Mouse (Mus musculus) hindbrain, embryonic 10.5 days (tissue): Measurements from ENCODE around the gene Tnks2. TPM values are rescaled to one million over a fixed set of nuclear protein-coding genes. Genes with fewer than 3 reads are reported as not detected.
"Not testable (repeated sequence)": the region's sequence is repeated elsewhere in the genome, so short reads cannot be mapped to it uniquely, and the experiment has no call there.

Experiments used
- DNase-seq: peaks from one replicate; pipeline ENCODE4 v3.0.0-alpha.2; 2017; ENCODE audit warnings: low spot score
- H3K27ac ChIP-seq: fragments of 300-500 bp; sonication (generic); 2 replicates; pipeline ENCODE4 v1.5.1; 2016; ENCODE audit warnings: mild to moderate bottlenecking, moderate library complexity
- H3K27me3 ChIP-seq: fragments of 300-500 bp; sonication (generic); 2 replicates; pipeline ENCODE4 v1.6.1; 2016; ENCODE audit warnings: mild to moderate bottlenecking; ENCODE audit not compliant: poor library complexity, insufficient read depth, severe bottlenecking
- H3K36me3 ChIP-seq: fragments of 300-500 bp; sonication (generic); 2 replicates; pipeline ENCODE4 v1.6.1; 2016; ENCODE audit warnings: mild to moderate bottlenecking, moderate library complexity
- H3K4me1 ChIP-seq: fragments of 300-500 bp; sonication (generic); replicated peaks from 2 replicates; pipeline ENCODE4 v1.6.1; 2016; ENCODE audit warnings: mild to moderate bottlenecking
- H3K4me3 ChIP-seq: fragments of 300-500 bp; sonication (generic); 2 replicates; pipeline ENCODE4 v1.5.1; 2016; ENCODE audit warnings: mild to moderate bottlenecking, moderate library complexity
- H3K9me3 ChIP-seq: fragments of 300-500 bp; sonication (generic); 2 replicates; pipeline ENCODE4 v1.6.1; 2016; ENCODE audit warnings: mild to moderate bottlenecking, moderate library complexity
- WGBS: fragments of 180-500 bp; shearing (Covaris S2); methylation state at CpG from one replicate; pipeline ENCODE4 v1.1.7; 2016; 5-methylcytosine and 5-hydroxymethylcytosine counted together
- polyA plus RNA-seq: library from polyadenylated mRNA; unstranded; fragments of >200 nt; fragmentation: Nextera tagmentation; extraction: Ambion mirVana; gene quantifications from 2 replicates; pipeline ENCODE4 v1.2.1, GENCODE M21; 2016

Gene Tnks2
- polyA plus RNA-seq, 1 experiment from 2014 or later = 53.6 TPM

- no peaks in the 10 kb centered on the region for H3K9me3 ChIP-seq
- no peaks in the 10 kb centered on the region for H3K27me3 ChIP-seq
- peaks cover 23% of the 10 kb centered on the region for H3K4me1 ChIP-seq
- H3K36me3 ChIP-seq = peaks cover 21% of the 10 kb centered on the region
- peak overlapping the region; percentile 99 for H3K27ac ChIP-seq
- WGBS = under 1% methylated on average over 62 of the region's 62 CpGs
- H3K4me3 ChIP-seq = peak overlapping the region; percentile 96
- peak; percentile 66 for DNase-seq
Observed at GRCm38 (mm10) chr19:36834532-36835431, 750 bp downstream of the Tnks2 start.

GRCm38 (mm10) chr19:36836035-36836434 lies 2.0 kb downstream of the Tnks2 start:
- Histone ChIP-seq H3K36me3 (peaks cover 33% of the 10 kb centered on the region), H3K4me1 (peaks cover 23% of the 10 kb centered on the region), H3K4me3 (peak overlapping the region; percentile 96), H3K27me3 (no peaks in the 10 kb centered on the region), H3K27ac (no peak overlapping the region), H3K9me3 (no peaks in the 10 kb centered on the region)
- WGBS = 59% methylated on average over 4 of the region's 4 CpGs
- no peak for DNase-seq

- Histone ChIP-seq H3K9me3 (no peaks in the 10 kb centered on the region), H3K36me3 (peaks cover 68% of the 10 kb centered on the region), H3K27ac (no peak overlapping the region), H3K4me3 (no peak overlapping the region), H3K27me3 (no peaks in the 10 kb centered on the region), H3K4me1 (peaks cover 15% of the 10 kb centered on the region)
- DNase-seq = no peak
- 97% methylated on average over 3 of the region's 3 CpGs for WGBS
Observed at GRCm38 (mm10) chr19:36840301-36840700, 6.3 kb downstream of the Tnks2 start.

DNA sequence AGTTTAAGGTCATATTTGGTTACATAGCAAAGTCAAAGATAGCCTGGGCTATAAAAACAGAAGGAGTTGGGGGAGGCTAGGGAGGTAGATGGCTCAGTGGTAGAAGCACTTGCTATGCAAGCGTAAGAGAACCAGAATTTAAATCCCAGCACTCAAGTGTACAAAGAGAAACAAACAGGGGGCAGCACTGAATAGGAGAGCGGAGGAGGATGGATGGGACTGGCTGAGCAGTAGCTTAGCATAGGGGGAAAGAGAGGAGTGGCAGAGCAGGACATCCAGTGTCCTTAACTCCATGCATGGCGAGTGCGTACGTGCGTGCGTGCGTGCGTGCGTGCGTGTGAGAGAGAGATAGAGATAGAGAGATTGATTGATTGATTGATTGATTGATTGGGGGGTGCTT lies 9.8 kb downstream of the Tnks2 start:
- H3K4me3 ChIP-seq = no peak overlapping the region
- H3K4me1 ChIP-seq = no peaks in the 10 kb centered on the region
- no peak overlapping the region for H3K27ac ChIP-seq
- 95% methylated on average over 11 of the region's 11 CpGs for WGBS
- peaks cover 92% of the 10 kb centered on the region for H3K36me3 ChIP-seq
- no peaks in the 10 kb centered on the region for H3K9me3 ChIP-seq
- H3K27me3 ChIP-seq = no peaks in the 10 kb centered on the region
- no peak for DNase-seq

DNA sequence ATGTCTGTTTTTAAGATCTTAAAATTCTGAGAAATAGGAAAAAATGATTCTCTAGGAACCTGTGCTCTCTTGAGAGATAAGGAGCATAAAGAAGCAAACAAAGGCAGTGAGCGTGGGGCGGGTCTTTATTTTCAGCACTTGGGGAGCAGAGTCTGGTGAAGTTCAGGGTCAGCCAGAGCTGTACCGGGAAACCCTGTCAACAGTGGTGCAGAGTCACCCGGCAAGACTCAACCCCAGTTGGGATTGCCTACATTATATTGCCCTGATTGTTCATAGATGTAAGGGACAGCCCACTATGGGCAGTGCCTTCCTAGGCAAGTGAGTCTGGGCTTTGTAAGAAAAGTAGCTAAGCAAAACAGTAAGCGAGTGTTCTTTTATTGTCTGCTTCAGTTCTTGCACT lies 11.9 kb downstream of the Tnks2 start:
- 91% methylated on average over 5 of the region's 5 CpGs for WGBS
- H3K36me3 ChIP-seq = peaks cover 91% of the 10 kb centered on the region
- DNase-seq = no peak
- no peaks in the 10 kb centered on the region for H3K9me3 ChIP-seq
- no peak overlapping the region for H3K27ac ChIP-seq
- H3K4me1 ChIP-seq = no peaks in the 10 kb centered on the region
- no peaks in the 10 kb centered on the region for H3K27me3 ChIP-seq
- H3K4me3 ChIP-seq = no peak overlapping the region

- no peak for DNase-seq
- WGBS = 92% methylated on average over 2 of the region's 2 CpGs
- peaks cover 96% of the 10 kb centered on the region for H3K36me3 ChIP-seq
Observed at GRCm38 (mm10) chr19:36853831-36854230, 19.8 kb downstream of the Tnks2 start.

GRCm38 (mm10) chr19:36857851-36858250 lies 23.8 kb downstream of the Tnks2 start:
- WGBS = 94% methylated on average over 9 of the region's 9 CpGs
- Histone ChIP-seq H3K27ac (no peak overlapping the region), H3K36me3 (peaks cover 98% of the 10 kb centered on the region), H3K9me3 (no peaks in the 10 kb centered on the region), H3K4me1 (no peaks in the 10 kb centered on the region), H3K27me3 (no peaks in the 10 kb centered on the region), H3K4me3 (no peak overlapping the region)
- no peak for DNase-seq

More at GRCm38 (mm10) chr19:36853831-36854230, 19.8 kb downstream of the Tnks2 start:
- H3K9me3 ChIP-seq = no peaks in the 10 kb centered on the region
- H3K4me1 ChIP-seq = no peaks in the 10 kb centered on the region
- H3K27ac ChIP-seq = no peak overlapping the region
- no peak overlapping the region for H3K4me3 ChIP-seq
- H3K27me3 ChIP-seq = no peaks in the 10 kb centered on the region

DNA sequence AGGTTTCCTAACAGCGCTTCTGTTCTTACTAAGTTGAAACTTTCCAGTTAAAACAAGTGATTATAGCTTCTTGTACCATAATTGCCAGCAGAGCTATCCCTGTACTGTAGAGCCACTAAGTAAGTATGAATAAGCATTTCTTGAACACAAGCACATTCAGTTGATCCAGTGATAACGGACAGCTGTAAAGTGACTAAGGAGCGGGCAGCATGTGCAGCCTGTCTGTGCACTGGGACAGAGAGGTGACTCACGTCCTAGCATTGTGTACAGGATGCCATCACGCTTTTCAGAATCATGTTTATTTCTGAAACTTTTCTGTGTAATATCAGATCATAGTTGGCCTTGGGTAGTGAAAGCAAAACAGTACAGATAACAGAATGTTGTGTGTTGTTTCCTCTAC lies 26.4 kb downstream of the Tnks2 start:
- Histone ChIP-seq H3K4me1 (no peaks in the 10 kb centered on the region), H3K27ac (no peak overlapping the region), H3K4me3 (no peak overlapping the region), H3K27me3 (no peaks in the 10 kb centered on the region), H3K36me3 (peaks cover 97% of the 10 kb centered on the region), H3K9me3 (no peaks in the 10 kb centered on the region)
- 94% methylated on average over 5 of the region's 5 CpGs for WGBS
- no peak for DNase-seq

- 93% methylated on average over 5 of the region's 5 CpGs for WGBS
- H3K27ac ChIP-seq = no peak overlapping the region
- no peaks in the 10 kb centered on the region for H3K9me3 ChIP-seq
- no peak for DNase-seq
- no peaks in the 10 kb centered on the region for H3K4me1 ChIP-seq
- H3K27me3 ChIP-seq = no peaks in the 10 kb centered on the region
- H3K36me3 ChIP-seq = peaks cover 98% of the 10 kb centered on the region
- no peak overlapping the region for H3K4me3 ChIP-seq
Observed at GRCm38 (mm10) chr19:36865905-36866304, 31.9 kb downstream of the Tnks2 start.

GRCm38 (mm10) chr19:36867416-36867815 lies 33.4 kb downstream of the Tnks2 start:
- Histone ChIP-seq H3K9me3 (no peaks in the 10 kb centered on the region), H3K27me3 (no peaks in the 10 kb centered on the region), H3K4me3 (no peak overlapping the region), H3K36me3 (peaks cover 98% of the 10 kb centered on the region), H3K27ac (no peak overlapping the region), H3K4me1 (no peaks in the 10 kb centered on the region)
- WGBS = 95% methylated on average over 8 of the region's 8 CpGs
- no peak for DNase-seq

GRCm38 (mm10) chr19:36868675-36869074 lies 34.6 kb downstream of the Tnks2 start:
- H3K27me3 ChIP-seq, H3K9me3 ChIP-seq, H3K27ac ChIP-seq, H3K4me3 ChIP-seq, H3K4me1 ChIP-seq, DNase-seq: not testable (repeated sequence)
- peaks cover 98% of the 10 kb centered on the region for H3K36me3 ChIP-seq
- WGBS = 83% methylated on average over 3 of the region's 3 CpGs

GRCm38 (mm10) chr19:36874651-36875050 lies 40.6 kb downstream of the Tnks2 start:
- Histone ChIP-seq H3K27ac (no peak overlapping the region), H3K9me3 (no peaks in the 10 kb centered on the region), H3K4me1 (no peaks in the 10 kb centered on the region), H3K27me3 (no peaks in the 10 kb centered on the region), H3K36me3 (peaks cover 100% of the 10 kb centered on the region), H3K4me3 (no peak overlapping the region)
- WGBS = 87% methylated on average over 2 of the region's 2 CpGs
- DNase-seq = no peak

DNA sequence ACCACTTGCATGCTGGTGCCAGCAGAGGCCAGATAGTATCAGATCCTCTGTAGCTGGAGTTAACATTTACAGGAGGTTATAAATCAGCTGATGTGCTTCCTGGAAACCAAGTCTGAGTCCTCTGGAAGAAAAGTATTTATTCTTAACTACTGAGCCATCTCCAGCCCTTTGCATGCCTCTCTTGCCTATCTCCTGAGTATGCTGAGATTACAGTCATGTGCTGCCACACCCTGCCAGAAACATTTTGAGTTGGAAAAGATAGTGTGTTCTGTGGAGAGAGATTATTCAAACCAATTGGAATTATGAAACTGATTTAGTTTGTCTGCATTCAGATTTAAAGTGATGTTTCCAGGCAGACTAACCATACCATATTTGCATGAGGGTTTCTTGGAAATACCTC lies 43.3 kb downstream of the Tnks2 start:
- no peaks in the 10 kb centered on the region for H3K27me3 ChIP-seq
- H3K27ac ChIP-seq = no peak overlapping the region
- H3K36me3 ChIP-seq = peaks cover 100% of the 10 kb centered on the region
- no peak overlapping the region for H3K4me3 ChIP-seq
- H3K4me1 ChIP-seq = no peaks in the 10 kb centered on the region
- no peaks in the 10 kb centered on the region for H3K9me3 ChIP-seq
- DNase-seq = no peak
